Mouse (Mus musculus): Measurements from ENCODE around the gene H13.

Gene H13

GRCm38 (mm10) chr2:152700725-152701124 lies 31.5 kb downstream of the H13 start:
- peak; percentile 32 for DNase-seq (ENCODE audit: low spot score)

- DNase-seq (ENCODE audit: low spot score) = no peak
Measured at GRCm38 (mm10) chr2:152703596-152704255, 34.5 kb downstream of the H13 start.

- no peak for DNase-seq (ENCODE audit: low spot score)
Measured at GRCm38 (mm10) chr2:152704256-152704605, 35.0 kb downstream of the H13 start.

- DNase-seq (ENCODE audit: low spot score) = no peak
Measured at GRCm38 (mm10) chr2:152704811-152705370, 35.6 kb downstream of the H13 start.

GRCm38 (mm10) chr2:152705993-152706571 lies 36.8 kb downstream of the H13 start:
- peak; percentile 83 for DNase-seq (ENCODE audit: low spot score)

- no peak for DNase-seq (ENCODE audit: low spot score)
Measured at GRCm38 (mm10) chr2:152707186-152707585, 37.9 kb downstream of the H13 start.

- DNase-seq (ENCODE audit: low spot score) = no peak
Measured at GRCm38 (mm10) chr2:152707627-152708026, 38.4 kb downstream of the H13 start.

- DNase-seq (ENCODE audit: low spot score) = no peak
Measured at GRCm38 (mm10) chr2:152709066-152709465, 39.8 kb downstream of the H13 start.

GRCm38 (mm10) chr2:152716241-152716772 lies 47.0 kb downstream of the H13 start:
- peak; percentile 44 for DNase-seq (ENCODE audit: low spot score)

GRCm38 (mm10) chr2:152717652-152718051 lies 48.4 kb downstream of the H13 start:
- DNase-seq (ENCODE audit: low spot score) = no peak

GRCm38 (mm10) chr2:152718076-152718475 lies 48.8 kb downstream of the H13 start:
- DNase-seq (ENCODE audit: low spot score) = no peak

- DNase-seq (ENCODE audit: low spot score) = no peak
Measured at GRCm38 (mm10) chr2:152723651-152724331, 54.5 kb downstream of the H13 start.

GRCm38 (mm10) chr2:152724332-152724723 lies 55.1 kb downstream of the H13 start:
- DNase-seq (ENCODE audit: low spot score) = no peak

GRCm38 (mm10) chr2:152725178-152725750 lies 56.0 kb downstream of the H13 start:
- DNase-seq (ENCODE audit: low spot score) = no peak

GRCm38 (mm10) chr2:152726213-152726612 lies 57.0 kb downstream of the H13 start:
- no peak for DNase-seq (ENCODE audit: low spot score)

- DNase-seq (ENCODE audit: low spot score) = no peak
Measured at GRCm38 (mm10) chr2:152726751-152727335, 57.6 kb downstream of the H13 start.

GRCm38 (mm10) chr2:152727795-152728510 lies 58.7 kb downstream of the H13 start:
- no peak for DNase-seq (ENCODE audit: low spot score)

- DNase-seq (ENCODE audit: low spot score) = no peak
Measured at GRCm38 (mm10) chr2:152728594-152728993, 59.3 kb downstream of the H13 start.

- DNase-seq (ENCODE audit: low spot score) = no peak
Measured at GRCm38 (mm10) chr2:152729013-152729635, 59.9 kb downstream of the H13 start.

GRCm38 (mm10) chr2:152729636-152730020 lies 60.4 kb downstream of the H13 start:
- peak; percentile 57 for DNase-seq (ENCODE audit: low spot score)

- DNase-seq (ENCODE audit: low spot score) = no peak
Measured at GRCm38 (mm10) chr2:152733201-152733600, 63.9 kb downstream of the H13 start.

Measured in MN1 (cell line).